Mouse (Mus musculus) embryonic facial prominence, embryonic 15.5 days (tissue): ENCODE measurements at regions not wholly inside any gene's neighbourhood (a gene's known extent, or its start where the extent isn't known, plus 50 kb on each side); places are given as distances from the start of the nearest gene placed in this dataset.

Source experiments
- ATAC-seq: fragments of 200-750 bp; cut with Nextera tagmentation; 2 replicates; pipeline ENCODE4 v1.8.0; 2017; ENCODE audit warnings: low read depth, moderate TSS enrichment; ENCODE audit not compliant: insufficient number of reproducible peaks, low FRiP score, low TSS enrichment
- H3K27ac ChIP-seq: fragments of 300-500 bp; sonication (generic); replicated peaks from 2 replicates; pipeline ENCODE4 v1.5.1; 2015; ENCODE audit warnings: mild to moderate bottlenecking, inconsistent platforms
- H3K27me3 ChIP-seq: fragments of 300-500 bp; sonication (generic); 2 replicates; pipeline ENCODE4 v1.6.1; 2015; ENCODE audit warnings: inconsistent platforms
- H3K36me3 ChIP-seq: fragments of 300-500 bp; sonication (generic); 2 replicates; pipeline ENCODE4 v1.6.1; 2015; ENCODE audit warnings: mild to moderate bottlenecking, inconsistent platforms
- H3K4me1 ChIP-seq: fragments of 300-500 bp; sonication (generic); 2 replicates; pipeline ENCODE4 v1.6.1; 2015; ENCODE audit warnings: inconsistent platforms
- H3K4me2 ChIP-seq: fragments of 300-500 bp; sonication (generic); replicated peaks from 2 replicates; pipeline ENCODE4 v1.6.1; 2015; ENCODE audit warnings: mild to moderate bottlenecking, inconsistent platforms
- H3K4me3 ChIP-seq: fragments of 300-500 bp; sonication (generic); replicated peaks from 2 replicates; pipeline ENCODE4 v1.5.1; 2015; ENCODE audit warnings: mild to moderate bottlenecking, inconsistent platforms
- H3K9ac ChIP-seq: fragments of 300-500 bp; sonication (generic); 2 replicates; pipeline ENCODE4 v1.6.1; 2015; ENCODE audit warnings: inconsistent platforms
- H3K9me3 ChIP-seq: fragments of 300-500 bp; sonication (generic); replicated peaks from 2 replicates; pipeline ENCODE4 v1.6.1; 2016; ENCODE audit warnings: inconsistent platforms
- WGBS: fragments of 180-500 bp; shearing (Covaris S2); methylation state at CpG from one replicate; pipeline ENCODE4 v1.1.7; 2015; 5-methylcytosine and 5-hydroxymethylcytosine counted together

DNA sequence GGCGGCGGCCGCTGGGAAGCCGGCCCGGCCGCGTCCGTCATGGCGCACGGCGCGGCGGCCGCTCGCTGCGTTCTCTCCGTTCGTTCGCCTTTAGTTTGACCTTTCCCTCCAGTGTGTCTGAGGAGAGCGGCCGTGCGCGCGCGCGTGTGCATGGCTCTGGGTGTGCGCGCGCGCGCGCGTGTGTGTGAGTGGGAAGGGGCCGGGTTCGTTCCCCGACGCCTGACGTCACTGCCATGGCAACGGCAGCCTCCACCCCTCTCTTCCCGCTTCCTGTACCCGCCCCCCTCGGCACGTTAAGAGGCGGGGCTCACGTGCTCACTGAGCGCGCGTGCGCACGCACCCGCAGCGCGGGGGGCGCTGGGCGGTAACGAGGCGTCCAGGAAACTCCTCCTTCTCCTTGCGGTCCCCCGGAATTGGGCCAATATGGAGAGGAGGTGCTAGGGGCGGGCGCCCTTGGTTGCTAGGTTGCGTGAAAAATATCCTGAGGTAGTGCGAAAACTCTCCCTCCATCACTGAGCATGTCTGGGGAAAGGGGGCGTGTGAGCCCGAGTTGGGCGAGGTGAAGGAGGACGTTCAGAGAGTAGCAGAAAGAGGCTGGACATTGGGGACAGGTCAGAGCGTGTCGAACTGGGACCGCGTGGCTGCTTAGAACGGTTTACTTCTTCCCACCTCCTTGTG lies 1862.5 kb upstream of the Lrrc6 start:
- under 1% methylated on average over 68 of the region's 72 CpGs for WGBS
- Histone ChIP-seq H3K9me3 (no peaks in the 10 kb centered on the region), H3K27ac (peak overlapping the region; percentile 95), H3K9ac (peak overlapping the region; percentile 64), H3K27me3 (no peaks in the 10 kb centered on the region), H3K4me2 (peak overlapping the region; percentile 63), H3K36me3 (no peaks in the 10 kb centered on the region), H3K4me3 (peak overlapping the region; percentile 76), H3K4me1 (peaks cover 11% of the 10 kb centered on the region)
- ATAC-seq = peak; percentile 97

DNA sequence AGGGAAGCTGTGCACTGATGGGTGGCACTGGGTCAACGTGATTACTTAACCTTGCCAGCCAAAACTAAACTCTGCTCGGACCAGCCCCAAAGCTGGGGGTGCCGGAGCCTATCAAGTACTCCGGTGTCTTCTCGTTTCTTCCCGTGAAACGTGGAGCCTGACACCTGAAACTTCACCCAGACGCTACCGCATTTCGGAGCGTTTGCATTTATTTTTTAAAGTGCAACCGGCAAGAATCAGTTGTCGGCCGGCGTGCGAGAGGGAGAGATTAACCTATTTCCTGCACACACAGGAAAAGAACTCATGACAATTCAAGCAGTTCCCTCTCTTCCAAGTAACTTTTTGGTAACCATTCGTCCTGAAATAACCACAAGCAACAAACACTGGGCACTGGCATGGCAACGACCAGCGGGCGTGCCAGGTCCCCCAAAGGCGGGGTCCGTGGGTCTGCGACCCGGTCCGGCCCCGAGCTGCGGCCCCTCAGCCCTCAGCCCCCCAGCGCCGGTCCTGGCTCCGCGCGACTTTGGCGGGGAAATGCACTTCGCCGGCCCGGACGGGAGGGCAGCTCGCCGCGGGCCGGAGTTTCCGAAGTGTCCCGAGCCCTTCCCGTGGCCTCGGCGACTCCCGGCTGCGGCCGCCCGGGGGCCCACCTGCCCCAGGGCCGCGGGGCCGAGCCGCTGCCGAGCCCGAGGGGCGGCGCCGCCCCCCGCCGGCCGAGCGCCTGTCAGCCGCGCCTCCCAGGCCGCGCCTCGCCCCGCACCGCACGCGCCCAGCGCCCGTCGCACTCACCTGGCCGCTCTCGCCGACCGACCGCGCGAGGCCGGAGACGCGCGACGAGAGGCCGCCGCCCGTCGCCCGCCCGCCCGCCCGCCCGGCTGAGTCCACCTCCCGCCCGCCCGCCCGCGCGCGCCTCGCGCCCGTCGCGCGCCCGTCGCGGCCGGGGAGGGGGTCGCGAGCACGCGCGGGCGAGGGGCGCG lies 1861.7 kb upstream of the Lrrc6 start:
- Histone ChIP-seq H3K9ac (peak overlapping the region; percentile 64), H3K9me3 (no peaks in the 10 kb centered on the region), H3K36me3 (no peaks in the 10 kb centered on the region), H3K4me3 (peak overlapping the region; percentile 76), H3K27ac (peak overlapping the region; percentile 95), H3K27me3 (no peaks in the 10 kb centered on the region), H3K4me1 (peaks cover 11% of the 10 kb centered on the region), H3K4me2 (peak overlapping the region; percentile 63)
- peak; percentile 39 for ATAC-seq
- under 1% methylated on average over 78 of the region's 121 CpGs for WGBS

DNA sequence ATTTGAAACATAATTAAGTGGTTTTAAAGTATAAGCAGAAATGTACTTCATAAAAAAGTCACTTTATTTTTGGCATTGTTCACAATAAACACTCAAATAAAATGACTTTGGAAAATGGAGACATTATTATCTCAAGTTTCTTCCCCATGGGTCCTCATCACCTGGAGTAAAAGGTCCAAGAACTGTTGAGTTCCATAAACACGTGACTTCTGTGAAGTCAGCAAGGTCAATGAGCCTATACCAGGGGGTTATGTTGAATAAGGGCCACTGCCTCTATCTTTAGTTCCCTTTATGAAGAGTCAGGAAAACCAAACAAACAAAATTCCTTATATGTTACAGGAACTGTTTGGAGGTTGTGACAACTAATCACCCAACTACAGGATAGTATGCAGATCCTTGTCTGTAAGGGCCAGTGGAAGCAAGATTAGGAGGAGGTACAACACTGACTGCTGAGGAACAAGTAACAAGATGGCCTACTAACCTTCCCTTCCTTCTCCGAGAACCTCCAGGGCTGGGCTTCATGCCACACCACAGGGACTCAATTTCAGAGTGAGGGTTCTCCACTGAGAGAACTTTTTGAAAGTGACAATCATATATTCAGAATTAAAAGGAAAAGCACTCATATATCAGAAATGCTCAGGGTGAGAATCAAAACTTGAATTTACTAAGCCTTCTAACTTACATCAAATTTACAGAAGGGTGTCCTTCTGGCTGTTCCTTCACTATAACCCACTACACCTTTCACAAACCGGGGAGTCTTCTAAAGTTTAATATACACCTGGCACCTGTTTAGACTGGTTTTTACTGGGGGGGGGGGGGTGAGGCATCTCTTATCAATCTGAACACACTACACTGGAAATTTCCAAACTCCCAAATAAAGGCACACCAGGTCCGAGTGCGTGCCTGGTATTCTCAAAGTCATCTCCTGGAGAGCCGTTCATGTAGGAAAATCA lies 1860.5 kb upstream of the Lrrc6 start:
- peak overlapping the region; percentile 76 for H3K4me3 ChIP-seq
- ATAC-seq = no peak
- peak overlapping the region; percentile 95; the same call in 1 of the 2 replicates for H3K27ac ChIP-seq
- H3K9ac ChIP-seq = peak overlapping the region; percentile 64; the same call in 1 of the 2 replicates
- 37% methylated on average over 6 of the region's 6 CpGs for WGBS
- H3K9me3 ChIP-seq = no peaks in the 10 kb centered on the region
- H3K27me3 ChIP-seq = no peaks in the 10 kb centered on the region
- no peaks in the 10 kb centered on the region for H3K36me3 ChIP-seq
- peaks cover 11% of the 10 kb centered on the region for H3K4me1 ChIP-seq
- H3K4me2 ChIP-seq = peak overlapping the region; percentile 63

DNA sequence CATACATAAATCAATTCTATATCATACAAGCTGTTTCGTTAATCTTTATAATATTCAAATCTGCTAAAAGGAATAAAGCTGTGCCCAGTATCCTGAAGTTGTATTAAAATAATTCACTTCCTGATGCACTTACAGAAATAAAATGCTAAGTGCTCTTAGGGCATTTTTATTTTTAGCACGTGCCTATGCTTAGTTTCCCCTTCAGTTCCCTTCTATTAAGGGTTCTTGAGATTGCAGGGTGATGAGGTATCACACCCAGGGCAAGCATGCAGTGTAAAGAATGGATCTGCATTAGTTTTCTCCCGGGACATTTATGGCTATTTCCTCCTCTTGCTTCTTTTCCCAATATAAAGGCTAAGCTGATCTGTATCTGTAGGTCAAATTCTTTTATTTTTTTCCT lies 1858.8 kb upstream of the Lrrc6 start:
- 76% methylated on average over 3 of the region's 3 CpGs for whole genome bisulfite sequencing
- H3K27ac ChIP-seq = no peak overlapping the region
- H3K4me3 ChIP-seq = no peak overlapping the region
- H3K9ac ChIP-seq = no peak overlapping the region
- no peak for ATAC-seq
- H3K4me2 ChIP-seq = no peak overlapping the region
- no peaks in the 10 kb centered on the region for H3K27me3 ChIP-seq
- H3K36me3 ChIP-seq = no peaks in the 10 kb centered on the region
- no peaks in the 10 kb centered on the region for H3K9me3 ChIP-seq
- peaks cover 11% of the 10 kb centered on the region for H3K4me1 ChIP-seq

DNA sequence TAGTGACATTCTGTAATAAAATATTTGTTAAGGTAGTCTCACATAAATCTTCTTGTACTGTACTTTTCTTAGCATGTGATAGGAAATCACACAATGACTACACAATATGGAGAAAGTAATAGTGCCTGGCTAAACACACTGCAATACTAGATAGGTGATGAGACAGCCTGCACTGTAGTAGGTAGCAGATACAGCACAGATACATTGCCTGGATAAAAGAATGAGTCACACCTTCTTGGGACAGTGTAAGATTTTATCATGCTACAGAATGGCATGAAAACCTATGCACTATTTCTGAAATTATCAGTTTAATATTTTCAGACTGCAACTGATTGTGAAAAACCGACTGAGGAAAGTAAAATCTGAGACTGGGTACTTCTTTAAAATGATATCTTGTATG lies 1855.2 kb upstream of the Lrrc6 start:
- Histone ChIP-seq H3K4me2 (no peak overlapping the region), H3K4me3 (no peak overlapping the region), H3K27me3 (no peaks in the 10 kb centered on the region), H3K9ac (no peak overlapping the region), H3K9me3 (no peaks in the 10 kb centered on the region), H3K27ac (no peak overlapping the region), H3K36me3 (no peaks in the 10 kb centered on the region), H3K4me1 (peaks cover 3% of the 10 kb centered on the region; the same call in 1 of the 2 replicates)
- no peak for ATAC-seq
- 73% methylated on average over 1 of the region's 1 CpGs for WGBS

DNA sequence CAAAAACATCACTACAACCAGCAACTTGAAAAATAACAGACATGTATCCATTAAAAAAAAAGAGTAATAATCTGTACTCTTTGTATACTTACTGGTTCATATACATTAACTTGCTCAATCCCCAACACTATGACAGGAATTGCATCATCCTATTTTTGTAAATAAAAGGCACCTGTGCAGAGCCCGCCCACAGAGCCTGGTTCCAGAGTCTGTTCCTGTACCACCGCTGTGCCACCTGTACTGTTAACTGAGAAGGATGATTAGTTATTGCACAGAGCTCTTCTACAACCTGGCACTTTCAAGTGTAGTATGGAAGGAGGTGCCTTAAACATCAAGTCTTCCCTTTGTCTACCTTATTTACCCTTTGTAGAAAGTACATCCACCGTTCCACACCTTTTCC lies 1843.9 kb upstream of the Lrrc6 start:
- Histone ChIP-seq H3K4me2 (no peak overlapping the region), H3K9me3 (no peaks in the 10 kb centered on the region), H3K27me3 (no peaks in the 10 kb centered on the region), H3K27ac (no peak overlapping the region), H3K4me1 (no peaks in the 10 kb centered on the region), H3K4me3 (no peak overlapping the region), H3K36me3 (no peaks in the 10 kb centered on the region), H3K9ac (no peak overlapping the region)
- WGBS = 92% methylated on average over 3 of the region's 3 CpGs
- ATAC-seq = no peak

DNA sequence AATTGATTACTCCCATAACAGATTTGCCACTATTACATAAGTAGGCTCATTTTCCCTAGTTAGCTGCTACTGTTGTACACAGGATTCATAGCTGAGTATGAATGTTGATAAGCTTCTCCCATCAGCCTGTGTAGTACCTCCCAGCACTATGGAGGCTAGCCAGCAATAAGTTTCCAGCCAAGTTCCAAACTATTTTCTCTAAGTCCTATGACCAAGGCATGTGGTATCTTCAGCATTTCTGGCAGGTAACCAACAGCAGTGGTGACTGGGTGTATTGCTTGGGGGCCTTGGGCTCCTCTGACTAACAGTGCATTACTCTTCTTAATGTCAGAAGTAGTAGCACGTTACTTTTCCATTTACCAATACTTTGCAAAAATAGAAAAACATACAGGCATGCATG lies 1841.8 kb upstream of the Lrrc6 start:
- no peaks in the 10 kb centered on the region for H3K27me3 ChIP-seq
- H3K9ac ChIP-seq = no peak overlapping the region
- no peak overlapping the region for H3K4me2 ChIP-seq
- H3K4me3 ChIP-seq = no peak overlapping the region
- no peaks in the 10 kb centered on the region for H3K4me1 ChIP-seq
- no peak for ATAC-seq
- no peak overlapping the region for H3K27ac ChIP-seq
- WGBS = 77% methylated on average over 1 of the region's 1 CpGs
- no peaks in the 10 kb centered on the region for H3K36me3 ChIP-seq
- H3K9me3 ChIP-seq = no peaks in the 10 kb centered on the region

DNA sequence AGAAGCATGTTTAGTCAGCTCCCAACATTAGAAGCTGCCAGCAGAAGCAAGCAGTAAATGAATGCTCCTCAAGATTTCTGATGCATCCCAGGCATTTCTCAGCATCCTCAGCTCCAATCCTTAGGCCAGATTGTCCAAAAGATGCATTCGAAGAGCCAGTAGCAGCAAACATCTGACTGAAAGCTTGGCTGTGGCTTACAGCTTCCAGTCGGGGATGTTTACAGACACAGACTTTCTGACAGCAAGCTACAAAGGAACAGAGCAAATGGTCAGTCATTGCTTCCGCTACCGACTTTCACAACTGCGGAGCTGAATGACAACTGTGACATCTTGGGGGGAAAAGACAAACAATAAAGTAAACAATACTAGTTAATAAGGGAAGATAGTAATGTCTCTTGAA lies 1840.3 kb upstream of the Lrrc6 start:
- ATAC-seq = no peak
- no peak overlapping the region for H3K9ac ChIP-seq
- WGBS = 74% methylated on average over 5 of the region's 5 CpGs
- no peak overlapping the region for H3K27ac ChIP-seq
- H3K27me3 ChIP-seq = no peaks in the 10 kb centered on the region
- H3K4me3 ChIP-seq = no peak overlapping the region
- no peak overlapping the region for H3K4me2 ChIP-seq
- H3K36me3 ChIP-seq = no peaks in the 10 kb centered on the region
- H3K9me3 ChIP-seq = no peaks in the 10 kb centered on the region
- no peaks in the 10 kb centered on the region for H3K4me1 ChIP-seq

DNA sequence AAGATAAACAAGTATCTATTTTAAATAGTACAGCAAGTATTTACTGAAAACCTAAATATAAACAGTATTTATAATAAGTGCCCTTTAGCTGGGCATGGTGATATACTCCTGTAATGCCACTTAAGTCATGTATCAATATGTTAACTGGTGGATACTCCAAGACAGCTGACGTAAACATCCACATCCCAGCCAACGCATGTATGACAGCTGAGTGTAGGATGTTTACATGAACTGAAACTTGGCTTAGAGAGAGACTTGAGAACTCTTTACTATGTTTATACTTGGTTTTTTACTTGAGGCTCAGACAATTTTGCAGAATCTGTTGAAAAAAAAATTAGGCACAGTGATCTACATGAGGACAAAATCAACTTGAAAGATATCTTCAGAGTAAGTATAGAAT lies 1836.6 kb upstream of the Lrrc6 start:
- Histone ChIP-seq H3K9ac (no peak overlapping the region), H3K27ac (no peak overlapping the region), H3K27me3 (no peaks in the 10 kb centered on the region), H3K4me3 (no peak overlapping the region), H3K9me3 (no peaks in the 10 kb centered on the region), H3K4me2 (no peak overlapping the region), H3K4me1 (no peaks in the 10 kb centered on the region), H3K36me3 (no peaks in the 10 kb centered on the region)
- WGBS = 79% methylated on average over 2 of the region's 2 CpGs
- no peak for ATAC-seq

DNA sequence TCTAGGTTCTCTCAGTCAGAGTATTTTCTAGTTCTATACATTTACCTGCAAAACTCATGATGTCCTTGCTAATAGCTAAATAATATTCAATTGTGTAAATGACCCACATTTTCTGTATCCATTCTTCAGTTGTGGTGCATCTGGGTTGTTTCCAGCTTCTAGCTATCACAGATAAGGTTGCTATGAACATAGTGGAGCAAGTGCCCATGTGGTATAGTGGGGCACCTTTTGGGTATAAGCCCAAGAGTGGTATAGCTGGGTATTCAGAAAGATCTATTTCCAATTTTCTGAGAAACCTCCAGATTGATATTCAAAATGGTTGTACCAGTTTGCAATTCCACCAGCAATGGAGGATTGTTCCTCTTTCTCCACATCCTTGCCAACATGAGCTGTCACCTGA lies 1835.1 kb upstream of the Lrrc6 start:
- Histone ChIP-seq H3K9me3 (no peaks in the 10 kb centered on the region), H3K36me3 (no peaks in the 10 kb centered on the region), H3K27me3 (no peaks in the 10 kb centered on the region), H3K9ac (no peak overlapping the region), H3K4me3 (no peak overlapping the region), H3K4me1 (no peaks in the 10 kb centered on the region), H3K4me2 (no peak overlapping the region), H3K27ac (no peak overlapping the region)
- no peak for ATAC-seq

DNA sequence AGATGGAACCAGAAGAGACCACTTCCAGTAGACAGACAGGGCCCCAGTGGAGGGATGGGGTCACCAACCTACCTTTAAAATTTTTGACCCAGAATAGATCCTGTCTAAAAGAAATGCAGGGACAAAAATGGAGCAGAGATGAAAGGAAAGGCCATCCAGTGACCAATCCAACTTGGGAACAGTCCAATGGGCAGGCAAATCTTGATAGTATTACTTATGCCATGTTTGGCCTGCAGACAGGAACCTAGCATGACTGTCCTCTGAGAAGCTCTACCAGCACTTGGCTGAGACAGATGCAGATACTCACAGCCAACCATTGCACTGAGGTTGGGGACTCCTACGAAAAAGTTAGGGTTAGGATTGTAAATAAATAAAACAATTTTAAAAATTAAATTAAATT lies 1815.4 kb upstream of the Lrrc6 start:
- no peak overlapping the region for H3K4me3 ChIP-seq
- no peak overlapping the region for H3K27ac ChIP-seq
- H3K4me1 ChIP-seq = no peaks in the 10 kb centered on the region
- H3K9me3 ChIP-seq = no peaks in the 10 kb centered on the region
- ATAC-seq = no peak
- no peaks in the 10 kb centered on the region for H3K27me3 ChIP-seq
- no peak overlapping the region for H3K9ac ChIP-seq
- no peaks in the 10 kb centered on the region for H3K36me3 ChIP-seq
- no peak overlapping the region for H3K4me2 ChIP-seq
- WGBS = 78% methylated on average over 1 of the region's 1 CpGs
